Comparison of ENCODE assay signal across 14 mouse cellular contexts in the genomic region with DNA sequence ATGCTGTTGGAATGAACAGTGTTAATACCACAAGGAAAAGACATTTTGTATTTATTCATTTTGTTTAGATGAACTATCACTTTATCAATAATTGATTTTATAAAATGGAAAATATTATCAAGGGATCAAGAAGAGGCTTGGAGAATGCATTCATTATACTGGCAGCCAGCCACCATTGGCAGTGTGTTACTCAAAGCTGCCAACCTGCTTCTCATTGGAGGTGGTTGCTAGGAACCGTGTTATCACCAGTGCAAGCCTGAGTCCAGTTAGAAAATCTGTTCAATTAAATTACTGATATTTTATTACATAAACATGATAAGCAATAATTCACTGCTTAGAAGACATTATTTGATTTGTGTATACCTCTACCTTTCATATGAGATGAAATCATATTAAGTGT.
DNase-seq lines count a peak whose midpoint lies in the region; ATAC-seq lines count a peak whose summit lies in the region.
"Had no signal": no experiment of that assay in that cellular context is flagged by ENCODE, and none has a peak within 500 bp of the region (broad histone marks: within the 10 kb centered on the region; RNA-seq: fewer than 3 reads in every experiment).

No protein-coding gene starts in this region.

- DNase-seq in adrenal gland, postnatal 25 days: peak; percentile 6
- DNase-seq in adrenal gland, postnatal 36 days: no peak
- DNase-seq in right cerebral cortex, postnatal 4 days: peak; percentile 7
- DNase-seq in right cerebral cortex, postnatal 25 days: no peak
- DNase-seq in layer of hippocampus, adult 18-20 months (ENCODE audit: low spot score in 2 of 2): peak; percentile 39 to 78
- no peak for DNase-seq in urinary bladder, postnatal 10 days (ENCODE audit: low spot score)
- DNase-seq in lung, postnatal 10 days: no peak
- DNase-seq: gastrocnemius, postnatal 14 days; kidney, adult 11 months; kidney, postnatal 25 days; liver, embryonic 13.5 days had no signal

- no peak for ATAC-seq in monocyte, adult 5-6 weeks (replicated peaks; ENCODE audit: insufficient number of reproducible peaks, low FRiP score, low TSS enrichment, poor library complexity, severe bottlenecking)
- ATAC-seq: lung, postnatal 0 days; Patski had no signal

Comparison
In these comparisons a context has a peak if more than half of its experiments do, and no peak if none do; other contexts are left out.
1. DNase-seq: peak in adrenal gland, postnatal 25 days (single experiment), right cerebral cortex, postnatal 4 days (single experiment) and layer of hippocampus, adult 18-20 months (2 of 2); none in adrenal gland, postnatal 36 days (0 of 2), right cerebral cortex, postnatal 25 days (single experiment), urinary bladder, postnatal 10 days (single experiment) and lung, postnatal 10 days (single experiment).